Mouse (Mus musculus): ENCODE results near the gene Uri1.
A peak's percentile ranks its signal among the peaks of the same experiment; 100 is the strongest.

Gene Uri1

DNA sequence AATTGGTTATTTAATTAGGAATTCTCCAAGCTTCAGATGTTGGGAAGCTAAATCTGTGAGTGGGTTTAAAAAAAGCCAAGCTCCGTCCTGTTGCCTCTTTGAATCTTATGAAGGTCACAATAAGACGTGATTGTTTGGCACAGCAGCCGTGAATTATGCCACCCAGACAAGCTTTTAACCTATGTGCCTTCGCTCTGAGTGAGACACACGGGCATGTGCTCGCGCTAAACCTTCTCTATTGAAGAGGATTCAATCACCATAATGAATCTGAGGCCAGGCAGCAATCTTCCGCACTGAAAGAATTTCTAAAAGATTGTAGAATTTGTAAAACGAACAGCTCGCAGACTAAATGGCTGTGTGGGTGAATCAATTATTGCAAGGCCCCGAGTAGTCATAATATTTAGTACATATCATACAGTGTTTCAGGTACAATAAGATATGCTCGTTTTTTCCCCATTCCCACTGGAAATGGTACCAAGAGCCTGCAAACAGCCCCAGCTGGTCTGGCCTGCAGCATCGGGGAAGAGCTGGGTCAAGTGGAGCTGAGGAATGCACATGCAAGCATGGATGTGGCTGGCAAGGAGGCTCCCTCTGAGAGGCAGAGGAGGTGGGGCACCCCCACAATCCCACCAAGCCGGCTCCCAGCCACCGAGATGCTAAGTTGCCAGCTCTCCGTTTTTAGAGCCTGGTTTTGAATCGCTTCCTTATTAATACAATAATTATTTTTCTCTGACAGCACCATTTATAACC, 101.5 kb downstream of the Uri1 start:
- no peak for DNase-seq (ENCODE audit: low spot score in 2 of 2)

DNA sequence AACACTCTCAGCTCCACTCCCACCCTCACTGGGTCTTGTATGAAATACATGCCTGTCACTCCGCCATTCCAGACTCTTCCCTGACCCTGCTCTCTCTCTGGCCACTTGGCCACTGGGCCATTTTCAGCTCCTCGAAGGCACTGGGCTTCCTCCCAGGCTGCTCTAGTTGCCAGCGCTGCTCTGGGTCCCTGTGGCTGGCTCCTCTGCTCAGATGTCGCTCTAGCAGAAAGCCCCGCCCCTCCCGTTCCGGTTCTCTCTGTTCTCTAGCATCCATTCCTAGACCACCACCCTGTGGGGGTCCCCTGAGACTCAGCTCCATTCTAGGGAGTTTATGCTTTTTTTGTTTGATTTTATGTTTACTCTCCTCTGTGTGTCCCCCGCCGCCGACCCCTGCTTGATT, 104.4 kb downstream of the Uri1 start:
- no peak for DNase-seq (ENCODE audit: low spot score in 2 of 2)

DNA sequence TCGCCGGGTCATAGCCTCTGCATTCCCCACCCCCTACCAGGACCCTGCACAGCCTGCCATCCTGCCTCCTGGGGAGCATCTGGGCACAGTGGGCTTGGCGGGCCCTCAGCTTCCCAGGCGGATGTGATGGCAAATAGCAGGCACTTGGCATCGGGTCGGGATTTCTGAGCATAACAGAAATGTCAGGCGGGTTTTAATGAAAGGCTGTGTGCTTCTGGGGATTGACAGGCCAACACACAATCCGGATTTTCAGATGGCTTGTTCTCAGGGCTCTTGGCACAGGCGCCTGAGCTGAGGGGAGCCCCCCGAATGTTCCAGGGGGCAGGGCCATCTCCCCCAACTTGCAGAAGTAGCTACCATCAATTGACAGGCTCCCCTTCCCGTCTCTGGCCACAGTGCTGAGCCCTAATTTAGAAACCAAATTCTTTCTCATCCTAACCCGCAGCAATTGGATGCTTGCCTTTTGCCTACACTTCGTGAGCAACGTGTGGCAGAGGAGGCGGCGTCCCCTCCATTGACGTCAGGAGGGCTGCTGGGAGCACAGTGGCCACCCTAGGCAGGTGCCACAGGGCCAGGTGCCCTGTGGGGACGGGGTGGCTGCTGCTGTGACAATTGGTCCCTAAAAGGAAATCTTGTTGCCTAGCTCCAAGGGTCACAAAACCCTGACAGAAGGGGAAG, 106.5 kb downstream of the Uri1 start:
- peak in 1 of 2 experiments; percentile 26 for DNase-seq (ENCODE audit: low spot score in 2 of 2)

DNA sequence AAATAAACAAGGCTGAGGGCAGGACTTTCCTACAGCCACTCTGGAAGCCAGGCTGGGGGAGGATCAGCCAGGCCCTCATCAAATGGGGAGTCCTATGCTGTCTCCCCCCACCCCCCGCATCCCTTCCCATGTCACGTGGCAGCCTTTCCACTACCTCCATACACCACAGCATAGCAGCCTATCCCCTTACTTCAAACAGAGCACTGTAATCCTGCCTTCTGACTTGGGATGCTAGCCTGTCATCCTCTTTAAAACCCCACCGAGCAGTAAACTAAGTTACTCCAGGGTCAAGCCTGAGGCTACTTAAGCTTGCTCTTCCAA, 111.6 kb downstream of the Uri1 start:
- no peak for DNase-seq (ENCODE audit: low spot score in 2 of 2)

DNA sequence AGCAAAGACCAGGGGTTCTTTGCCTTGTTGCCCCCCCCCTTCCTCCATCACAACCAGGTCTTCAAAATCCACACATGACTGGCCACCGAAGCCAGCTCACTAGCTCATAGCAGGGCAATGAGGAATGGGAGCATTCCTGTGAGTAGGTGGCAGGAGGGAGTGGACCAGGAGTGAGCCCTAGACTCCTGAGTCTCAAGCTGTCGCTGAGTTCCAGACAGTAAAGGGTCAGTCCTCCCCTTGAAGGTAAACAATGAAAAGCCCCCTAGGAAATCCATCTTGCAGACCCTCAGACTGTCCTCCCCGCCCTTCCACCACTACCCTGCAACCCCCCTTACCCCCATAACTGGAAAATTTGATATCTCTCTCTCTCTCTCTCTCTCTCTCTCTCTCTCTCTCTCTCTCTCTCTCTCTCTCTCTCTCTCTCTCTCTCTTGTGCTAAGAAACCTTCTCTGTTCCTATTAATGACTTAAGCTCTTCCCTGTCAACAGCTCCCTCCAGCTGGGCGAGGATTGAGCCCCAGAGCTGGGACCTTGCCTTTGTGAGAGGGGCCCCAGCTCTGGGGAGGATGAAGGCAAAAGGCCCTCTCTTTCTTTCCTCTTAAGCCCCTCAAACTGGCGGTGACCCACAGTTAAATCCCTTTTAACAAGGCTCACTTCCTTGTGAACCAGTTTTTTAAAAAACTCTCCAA, 112.1 kb downstream of the Uri1 start:
- no peak for DNase-seq (ENCODE audit: low spot score in 2 of 2)

DNA sequence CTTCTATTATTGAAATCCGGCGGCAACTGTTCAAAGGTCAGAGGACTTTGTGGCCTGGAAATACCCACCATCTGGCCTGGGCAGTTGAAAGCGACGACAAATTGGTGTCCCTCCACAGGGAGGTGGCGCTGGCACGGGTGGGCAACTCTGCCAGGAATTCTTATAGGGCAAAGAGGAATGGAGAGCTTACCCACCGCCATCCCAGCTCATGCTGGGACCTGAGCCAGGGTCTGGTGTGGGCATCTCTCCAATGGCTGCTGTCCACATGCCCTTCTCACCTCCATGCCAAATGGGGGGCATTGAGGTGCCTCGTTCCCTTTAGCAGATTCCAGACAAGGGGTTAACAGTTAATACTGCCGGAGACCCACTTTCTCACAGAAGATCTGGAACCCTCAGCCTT, 113.2 kb downstream of the Uri1 start:
- DNase-seq (ENCODE audit: low spot score in 2 of 2): no peak

All from right cerebral cortex, adult 2 months (tissue).